Mouse (Mus musculus): Measurements from ENCODE around the gene Map4k4. TPM values are rescaled to one million over a fixed set of nuclear protein-coding genes. Genes with fewer than 3 reads are reported as not detected.

Gene Map4k4
- total RNA-seq (2021): 100 to 1,000 TPM; 138 to 167 TPM
- long read RNA-seq, experiment 1, partial matches to known transcripts: 12 of 37 reads
- long read RNA-seq, experiment 1, other reads (novel, unspliced or antisense): 25 of 37 reads
- long read RNA-seq, experiment 2, partial matches to known transcripts: 3 of 31 reads
- long read RNA-seq, experiment 2, other reads (novel, unspliced or antisense): 27 of 31 reads

GRCm38 (mm10) chr1:39900181-39901005, at the start of gene Map4k4:
TSS of gene Map4k4 (plus strand) at chr1:39900913.
- peak; percentile 91 for DNase-seq

- DNase-seq: no peak
Observed at GRCm38 (mm10) chr1:39855949-39856348, 44.8 kb upstream of the Map4k4 start.

- no peak for DNase-seq
Observed at GRCm38 (mm10) chr1:39856795-39857447, 43.8 kb upstream of the Map4k4 start.

- DNase-seq: no peak
Observed at GRCm38 (mm10) chr1:39857448-39857820, 43.3 kb upstream of the Map4k4 start.

GRCm38 (mm10) chr1:39859213-39859612, 41.5 kb upstream of the Map4k4 start:
- DNase-seq: no peak

GRCm38 (mm10) chr1:39866367-39867141, 34.2 kb upstream of the Map4k4 start:
- DNase-seq: no peak

GRCm38 (mm10) chr1:39867142-39867525, 33.6 kb upstream of the Map4k4 start:
- no peak for DNase-seq

GRCm38 (mm10) chr1:39867966-39868593, 32.6 kb upstream of the Map4k4 start:
- DNase-seq: peak; percentile 86

GRCm38 (mm10) chr1:39868825-39869571, 31.7 kb upstream of the Map4k4 start:
- peak; percentile 72 for DNase-seq

GRCm38 (mm10) chr1:39869721-39870201, 31.0 kb upstream of the Map4k4 start:
- peak; percentile 53 for DNase-seq

DNA sequence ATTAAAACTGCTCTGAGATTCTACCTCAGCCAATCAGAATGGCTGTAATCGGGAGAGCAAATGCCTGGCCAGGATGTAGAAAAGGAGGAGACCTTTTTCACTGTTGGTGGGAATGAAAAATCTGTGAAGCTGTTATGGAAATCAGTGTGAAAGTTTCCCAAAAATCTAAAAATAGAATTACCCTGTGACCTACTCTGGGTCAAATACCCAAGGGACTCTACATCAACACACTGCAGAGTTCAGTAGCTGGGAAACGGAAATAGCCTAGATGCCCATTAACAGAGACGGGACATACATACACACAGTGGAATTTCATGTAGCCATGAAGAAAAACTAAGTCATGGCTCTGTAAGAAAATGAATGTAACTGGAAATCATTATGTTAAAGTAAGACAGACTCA, 22.7 kb upstream of the Map4k4 start:
- no peak for DNase-seq

DNA sequence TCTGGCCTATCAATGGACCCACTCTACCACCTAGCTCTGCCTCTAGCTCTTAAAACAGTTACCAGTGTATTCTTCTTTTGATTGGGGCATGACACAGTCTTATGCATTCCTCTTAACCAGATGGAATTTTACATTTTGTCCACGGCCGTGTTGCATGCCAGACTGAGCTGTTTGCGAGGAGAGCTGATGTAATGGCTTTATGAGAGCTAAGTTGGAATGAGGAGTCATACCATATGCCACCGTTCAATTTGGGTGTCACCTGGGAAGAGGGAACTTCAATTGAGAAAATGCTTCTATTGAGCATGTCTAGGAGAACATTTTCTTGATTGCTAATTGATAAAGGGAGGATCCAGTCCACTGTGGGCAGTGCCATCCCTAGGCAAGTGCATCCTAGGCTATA, 18.2 kb upstream of the Map4k4 start:
- no peak for DNase-seq

- no peak for DNase-seq
Observed at GRCm38 (mm10) chr1:39884803-39885515, 15.8 kb upstream of the Map4k4 start.

GRCm38 (mm10) chr1:39887997-39888396, 12.7 kb upstream of the Map4k4 start:
- DNase-seq: no peak

- DNase-seq: no peak
Observed at GRCm38 (mm10) chr1:39889429-39889828, 11.3 kb upstream of the Map4k4 start.

- DNase-seq: no peak
Observed at GRCm38 (mm10) chr1:39889973-39890372, 10.7 kb upstream of the Map4k4 start.

DNA sequence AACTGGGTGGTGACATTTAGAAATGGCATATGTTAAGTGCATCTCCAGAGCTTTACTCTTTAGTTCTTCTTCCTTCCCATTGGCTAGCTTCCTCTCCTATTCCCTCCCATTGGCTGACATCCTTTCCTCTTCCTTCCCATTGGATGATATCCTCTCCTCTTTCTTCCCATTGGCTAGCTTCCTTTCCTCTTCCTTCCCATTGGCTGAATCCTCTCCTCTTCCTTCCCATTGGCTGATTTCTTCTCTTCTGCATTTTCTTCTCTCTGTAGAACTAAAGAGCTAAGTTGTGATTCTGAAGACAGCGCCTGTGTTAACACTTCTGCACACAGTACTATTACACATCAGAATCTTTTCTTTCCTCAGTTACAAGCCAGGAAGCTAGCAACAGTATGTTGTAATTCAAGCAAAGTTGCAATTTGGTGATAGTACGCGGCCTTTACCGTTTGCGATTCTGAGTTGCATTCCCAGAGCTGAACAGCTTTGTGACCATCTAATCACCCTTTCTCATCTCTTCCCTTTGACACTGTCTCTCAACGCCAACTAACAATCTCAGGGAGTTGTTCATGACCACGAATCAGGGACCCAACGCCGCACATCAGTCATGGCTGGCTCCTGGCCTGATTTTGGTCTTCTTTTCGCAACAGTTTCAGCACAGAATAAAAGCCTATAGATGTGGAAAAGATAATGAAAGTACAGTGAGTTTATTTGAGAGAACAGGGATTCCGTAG, 7.4 kb upstream of the Map4k4 start:
- DNase-seq: no peak

GRCm38 (mm10) chr1:39895097-39895496, 5.6 kb upstream of the Map4k4 start:
- DNase-seq: no peak

- DNase-seq: no peak
Observed at GRCm38 (mm10) chr1:39895506-39895905, 5.2 kb upstream of the Map4k4 start.

DNA sequence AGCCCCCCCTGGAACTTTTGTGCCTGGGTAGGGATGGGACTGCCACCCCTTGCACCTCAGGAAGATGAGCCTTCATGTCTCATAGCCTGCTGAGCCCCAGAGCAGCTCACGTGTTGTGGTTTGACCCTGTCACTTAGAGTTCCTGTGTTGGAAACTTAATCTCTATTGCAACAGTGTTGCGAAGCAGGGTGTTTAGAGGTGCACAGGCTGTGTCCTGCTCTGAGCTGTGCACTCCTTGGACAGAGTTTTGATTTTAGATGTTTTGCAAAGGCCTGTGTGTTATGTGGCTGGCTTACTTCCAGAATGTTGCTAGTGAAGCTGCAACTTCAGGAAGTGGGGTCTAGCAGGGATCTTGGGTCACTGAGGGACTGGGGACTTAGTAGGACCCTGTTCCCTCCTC, 4.1 kb upstream of the Map4k4 start:
- DNase-seq: no peak
